Mouse (Mus musculus) liver, embryonic 14.5 days (tissue): ENCODE results near the gene Gprasp2.

Experiments used
- CTCF ChIP-seq: IDR thresholded peaks from 2 replicates; pipeline ENCODE4 v1.5.1; 2016; ENCODE audit warnings: antibody characterized with exemption, low read depth, control low read depth
- EP300 ChIP-seq: IDR thresholded peaks from 2 replicates; pipeline ENCODE4 v1.6.1; 2016; ENCODE audit warnings: antibody characterized with exemption, low read depth

GRCm38 (mm10) chrX:135886234-135886585 is 47.4 kb downstream of the Gprasp2 start:
- TF ChIP-seq CTCF (no peak), EP300 (no peak)
